Mouse (Mus musculus) stomach, postnatal 0 days (tissue): Measurements from ENCODE around the gene Nell2.

Source experiments
- CTCF ChIP-seq: IDR thresholded peaks from 2 replicates; pipeline ENCODE4 v1.5.1; 2016; ENCODE audit warnings: antibody characterized with exemption, low read depth, mild to moderate bottlenecking, moderate library complexity
- EP300 ChIP-seq: optimal IDR thresholded peaks from 2 replicates; pipeline ENCODE3; 2016; ENCODE audit warnings: antibody characterized with exemption

DNA sequence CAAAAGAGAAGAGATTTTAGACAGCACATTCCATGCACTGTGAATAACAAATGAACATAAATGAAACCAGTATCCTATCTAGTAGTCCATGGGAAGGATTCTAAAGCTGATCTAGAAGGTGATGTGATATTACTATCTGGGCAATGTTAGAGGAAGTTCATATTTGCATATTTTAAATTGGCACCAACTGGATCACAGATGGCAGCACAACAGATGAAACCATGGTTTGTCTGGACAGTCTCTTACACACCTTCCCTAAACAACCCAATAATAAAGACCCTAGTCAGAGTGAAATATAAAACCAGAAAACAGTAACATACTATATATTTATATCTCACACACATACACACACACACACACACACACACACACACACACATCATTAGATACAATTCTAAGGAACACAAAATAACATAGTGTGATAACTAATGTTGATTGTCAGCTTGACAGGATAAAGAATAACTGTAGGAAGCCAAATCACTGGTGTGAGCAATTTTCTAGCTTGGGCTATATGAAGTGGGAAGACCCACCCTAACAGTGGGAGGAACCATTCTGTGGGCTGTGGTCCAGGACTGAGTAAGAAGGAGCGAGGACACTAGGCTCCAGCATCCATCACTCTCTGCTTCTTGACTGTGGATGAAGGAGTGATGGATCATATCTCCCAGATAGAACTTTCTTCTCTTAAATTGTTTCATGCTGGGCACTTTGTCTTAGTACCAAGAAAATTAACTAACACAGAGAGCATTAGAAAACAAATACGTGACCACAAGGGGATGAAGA is 268.5 kb downstream of the Nell2 start:
- TF ChIP-seq CTCF (no peak), EP300 (no peak)
